Mouse (Mus musculus): Measurements from ENCODE around the gene Ifngr2. TPM values are rescaled to one million over a fixed set of nuclear protein-coding genes. Genes with fewer than 3 reads are reported as not detected.

Ifngr2 gene
- total RNA-seq (2023), result 10 to 100 TPM; 53.4 to 66.9 TPM

DNA sequence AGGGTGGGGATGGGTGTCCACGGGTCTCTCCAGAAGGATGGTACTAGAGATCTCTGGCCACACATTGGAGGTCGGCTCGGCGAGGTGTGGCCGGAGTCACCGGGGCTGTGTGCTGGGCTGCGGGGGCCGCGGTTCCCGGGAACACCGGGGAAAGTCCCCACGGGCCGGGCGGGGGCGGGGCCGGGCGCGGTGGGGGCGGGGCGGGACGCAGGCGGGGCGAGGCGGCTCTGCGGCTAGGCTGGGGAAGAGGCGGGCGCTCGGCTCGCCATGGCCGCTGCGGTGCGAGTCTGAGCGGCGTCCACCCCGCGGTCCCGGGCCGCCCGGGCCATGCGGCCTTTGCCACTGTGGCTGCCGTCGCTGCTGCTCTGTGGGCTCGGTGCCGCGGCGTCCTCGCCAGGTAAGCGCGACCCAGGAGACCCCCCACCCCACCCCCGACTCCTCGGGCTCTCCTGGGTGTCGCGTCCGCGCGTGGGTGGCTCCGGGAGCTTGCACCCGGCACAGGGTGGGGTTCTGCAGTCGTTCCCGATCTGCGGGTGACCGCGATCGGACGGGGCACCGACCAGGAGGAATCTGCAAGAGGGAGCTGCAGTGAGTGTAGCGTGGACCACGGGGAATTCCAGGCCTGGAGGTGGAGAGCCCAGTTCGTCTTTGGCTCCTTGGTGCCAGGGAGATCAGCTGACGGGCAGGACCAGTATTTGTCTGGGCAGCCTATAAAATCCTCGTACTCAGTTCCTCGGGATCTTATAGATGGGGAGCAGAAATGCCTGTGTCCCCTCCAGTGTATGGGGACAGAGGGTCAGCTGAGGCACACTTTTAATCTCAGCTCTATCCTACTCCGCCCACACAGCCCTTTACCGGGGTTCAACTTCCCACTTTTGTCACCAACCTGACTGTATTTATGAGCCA is at the start of gene Ifngr2:
Gene Ifngr2 (plus strand): TSS at position 237 of the 906 bp plus-strand sequence.

DNA sequence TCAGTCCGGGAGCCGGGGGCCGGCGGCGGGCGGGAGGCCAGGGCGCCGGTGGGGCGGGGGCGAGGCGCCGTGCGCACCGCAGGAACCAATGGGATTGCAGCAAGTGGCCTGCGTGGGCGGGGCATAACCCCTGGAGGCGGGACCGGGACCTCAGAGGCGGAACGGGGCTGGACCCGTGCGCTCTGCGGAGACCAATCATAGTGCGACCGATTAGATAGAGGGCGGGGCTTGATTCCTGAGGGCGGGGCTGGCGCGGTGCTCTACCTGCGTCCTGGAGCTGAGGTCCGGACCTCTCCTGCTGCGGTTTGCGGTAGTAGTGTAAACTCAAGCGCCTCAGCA is 50.8 kb downstream of the Ifngr2 start, which contains the start of gene Tmem50b:
Gene Tmem50b (minus strand): TSS at position 129 of the 339 bp plus-strand sequence.

Other genes starting within 250 kb of the Ifngr2 start
- gene Ifnar2, start 174.3 kb upstream of the Ifngr2 start, total RNA-seq (2023), result 10 to 100 TPM; 55.8 to 66.2 TPM
- not detected for gene Gm21970, start 155.4 kb upstream of the Ifngr2 start, total RNA-seq (2023)
- gene Il10rb, start 140.9 kb upstream of the Ifngr2 start, total RNA-seq (2023), result 100 to 1,000 TPM; 110 to 129 TPM
- gene Ifnar1, start 61.8 kb upstream of the Ifngr2 start, total RNA-seq (2023), result 100 to 1,000 TPM; 160 to 174 TPM
- gene Tmem50b, start 50.7 kb downstream of the Ifngr2 start, total RNA-seq (2023), result 10 to 100 TPM; 45.7 to 46.3 TPM
- gene Dnajc28, start 72.0 kb downstream of the Ifngr2 start, total RNA-seq (2023), result 1 to 10 TPM; 1.3 to 1.7 TPM
- gene Gart, start 99.9 kb downstream of the Ifngr2 start, total RNA-seq (2023), result 10 to 100 TPM; 67.5 to 90.9 TPM
- gene Son, start 100.4 kb downstream of the Ifngr2 start, total RNA-seq (2023), result 100 to 1,000 TPM; 530 to 541 TPM
- gene Donson, start 141.7 kb downstream of the Ifngr2 start, total RNA-seq (2023), result 10 to 100 TPM; 74.4 to 79.4 TPM
- gene Cryzl1, start 181.9 kb downstream of the Ifngr2 start, total RNA-seq (2023), result 10 to 100 TPM; 53.9 to 61.5 TPM
- 10 to 100 TPM; 19.9 to 33.8 TPM for gene Itsn1, start 182.2 kb downstream of the Ifngr2 start, total RNA-seq (2023)

Measured in B cell, adult 67 days (primary cell).